Mouse (Mus musculus) adrenal gland, adult 2 months (tissue): Measurements from ENCODE around the gene Dlx5. TPM values are rescaled to one million over a fixed set of nuclear protein-coding genes. Genes with fewer than 3 reads are reported as not detected.

Experiments
- DNase-seq: peaks from one replicate; pipeline ENCODE4 v3.0.0; 2021
- long read RNA-seq: library from polyadenylated mRNA; stranded (forward); transcript quantifications from one replicate; pipeline ENCODE4 v2.0.0, GENCODE M21; 2021
- polyA plus RNA-seq: library from polyadenylated mRNA; depleted of rRNA; stranded (reverse); fragments of >200 nt; gene quantifications from 2 replicates; pipeline ENCODE4 v1.2.3, GENCODE M21; 2012; rRNA removed
- total RNA-seq, 2 experiments: library from RNA; stranded (reverse); gene quantifications; 2 replicates each; pipeline ENCODE4 v1.2.3; 2021

Gene Dlx5
- total RNA-seq = under 1 TPM; 0.32 to 0.35 TPM
- 0.30 and 0.48 TPM in 2 replicates for polyA plus RNA-seq
- long read RNA-seq, partial matches to known transcripts = 0 of 1 reads
- long read RNA-seq, other reads (novel, unspliced or antisense) = 0 of 1 reads

GRCm38 (mm10) chr6:6881638-6882190 is at the start of gene Dlx5:
Dlx5 (minus strand) TSS chr6:6882085.
- peak; percentile 34 for DNase-seq

- no peak for DNase-seq
Measured at GRCm38 (mm10) chr6:6931507-6931906, 49.6 kb upstream of the Dlx5 start.

GRCm38 (mm10) chr6:6930831-6931230 is 48.9 kb upstream of the Dlx5 start:
- DNase-seq = peak; percentile 61

- DNase-seq = no peak
Measured at GRCm38 (mm10) chr6:6925264-6925663, 43.4 kb upstream of the Dlx5 start.

GRCm38 (mm10) chr6:6917334-6917733 is 35.4 kb upstream of the Dlx5 start:
- no peak for DNase-seq

GRCm38 (mm10) chr6:6915526-6915915 is 33.6 kb upstream of the Dlx5 start:
- DNase-seq = no peak

GRCm38 (mm10) chr6:6914849-6915525 is 33.1 kb upstream of the Dlx5 start:
- DNase-seq = peak; percentile 64

GRCm38 (mm10) chr6:6914304-6914703 is 32.4 kb upstream of the Dlx5 start:
- DNase-seq = no peak

- DNase-seq = peak; percentile 37
Measured at GRCm38 (mm10) chr6:6909586-6909985, 27.7 kb upstream of the Dlx5 start.

GRCm38 (mm10) chr6:6890047-6890446 is 8.2 kb upstream of the Dlx5 start:
- DNase-seq = no peak

- DNase-seq = no peak
Measured at GRCm38 (mm10) chr6:6886225-6886624, 4.3 kb upstream of the Dlx5 start.

- DNase-seq = peak; percentile 33
Measured at GRCm38 (mm10) chr6:6884897-6885296, 3.0 kb upstream of the Dlx5 start.

- no peak for DNase-seq
Measured at GRCm38 (mm10) chr6:6882266-6882797, 447 bp upstream of the Dlx5 start.

GRCm38 (mm10) chr6:6881115-6881637 is 709 bp downstream of the Dlx5 start:
- no peak for DNase-seq

- DNase-seq = no peak
Measured at GRCm38 (mm10) chr6:6880361-6881114, 1.3 kb downstream of the Dlx5 start.

- no peak for DNase-seq
Measured at GRCm38 (mm10) chr6:6879371-6880325, 2.2 kb downstream of the Dlx5 start.

- DNase-seq = no peak
Measured at GRCm38 (mm10) chr6:6878841-6879291, 3.0 kb downstream of the Dlx5 start.

- DNase-seq = no peak
Measured at GRCm38 (mm10) chr6:6877981-6878840, 3.7 kb downstream of the Dlx5 start.

GRCm38 (mm10) chr6:6877346-6877910 is 4.5 kb downstream of the Dlx5 start:
- DNase-seq = no peak

- no peak for DNase-seq
Measured at GRCm38 (mm10) chr6:6876731-6877130, 5.2 kb downstream of the Dlx5 start.
